Mouse (Mus musculus) monocyte, adult 5-6 weeks (primary cell): ENCODE data around the gene Ruvbl1. TPM values are rescaled to one million over a fixed set of nuclear protein-coding genes. Genes with fewer than 3 reads are reported as not detected.

Experiments
- ATAC-seq: fragments of 153-309, 156-312 bp; replicated peaks from 2 replicates; pipeline ENCODE4 v1.8.0; 2017; ENCODE audit warnings: mild to moderate bottlenecking; ENCODE audit not compliant: low TSS enrichment, insufficient number of reproducible peaks, severe bottlenecking, poor library complexity, low FRiP score
- total RNA-seq: library from RNA; stranded (forward); fragments of 200-1000, 200-491, 200-594 nt; gene quantifications from 3 replicates; pipeline ENCODE4 v1.2.3, GENCODE M21; 2017

The Ruvbl1 gene
- total RNA-seq, 1 experiment from 2014 or later: 55.5 TPM

- no peak for ATAC-seq
These were observed 23.8 kb downstream of the Ruvbl1 start for GRCm38 (mm10) chr6:88489026-88489425.

- ATAC-seq: no peak
These were observed 24.6 kb downstream of the Ruvbl1 start for GRCm38 (mm10) chr6:88489834-88490233.

GRCm38 (mm10) chr6:88490629-88491354 lies 25.6 kb downstream of the Ruvbl1 start:
- ATAC-seq: no peak

- no peak for ATAC-seq
These were observed 28.5 kb downstream of the Ruvbl1 start for GRCm38 (mm10) chr6:88493712-88494111.

GRCm38 (mm10) chr6:88499481-88500404 lies 34.5 kb downstream of the Ruvbl1 start:
- ATAC-seq: no peak

GRCm38 (mm10) chr6:88500405-88500767 lies 35.2 kb downstream of the Ruvbl1 start:
- no peak for ATAC-seq

- ATAC-seq: no peak
These were observed 37.1 kb downstream of the Ruvbl1 start for GRCm38 (mm10) chr6:88502030-88502970.

- no peak for ATAC-seq
These were observed 37.8 kb downstream of the Ruvbl1 start for GRCm38 (mm10) chr6:88503044-88503443.

- ATAC-seq: no peak
These were observed 48.8 kb downstream of the Ruvbl1 start for GRCm38 (mm10) chr6:88513984-88514383.

GRCm38 (mm10) chr6:88514546-88514945 lies 49.3 kb downstream of the Ruvbl1 start:
- ATAC-seq: no peak

- no peak for ATAC-seq
These were observed 50.8 kb downstream of the Ruvbl1 start for GRCm38 (mm10) chr6:88515971-88516370.

- no peak for ATAC-seq
These were observed 51.5 kb downstream of the Ruvbl1 start for GRCm38 (mm10) chr6:88516667-88517066.

GRCm38 (mm10) chr6:88517701-88518403 lies 52.6 kb downstream of the Ruvbl1 start:
- no peak for ATAC-seq

- peak; percentile 95 for ATAC-seq
These were observed 53.4 kb downstream of the Ruvbl1 start, which contains the start of gene Sec61a1 for GRCm38 (mm10) chr6:88518404-88519263. Gene Sec61a1, minus strand, starts transcription at chr6:88518905.

GRCm38 (mm10) chr6:88521821-88522220 lies 56.6 kb downstream of the Ruvbl1 start:
- ATAC-seq: no peak

- no peak for ATAC-seq
These were observed 57.4 kb downstream of the Ruvbl1 start for GRCm38 (mm10) chr6:88522606-88523005.

GRCm38 (mm10) chr6:88523043-88523442 lies 57.8 kb downstream of the Ruvbl1 start:
- ATAC-seq: no peak
